Mouse (Mus musculus) MEL (cell line): ENCODE measurements around the gene Smco1. TPM values are rescaled to one million over a fixed set of nuclear protein-coding genes. Genes with fewer than 3 reads are reported as not detected.

Source experiments
- DNase-seq: peaks from one replicate; pipeline ENCODE4 v3.0.0; 2011; ENCODE audit warnings: low read depth, low spot score
- H3K27ac ChIP-seq: 2 replicates; pipeline ENCODE4 v1.5.1; 2012; ENCODE audit warnings: low read depth, mild to moderate bottlenecking, control low read depth, low read length, moderate library complexity; ENCODE audit not compliant: control insufficient read depth
- H3K27me3 ChIP-seq, 2 experiments: fragments of 150-350 bp in 1 of 2; sonication (generic) in 1 of 2; 2 replicates each; pipeline ENCODE4 v1.6.1; 2012; ENCODE audit warnings: low read length in 2 of 2, mild to moderate bottlenecking in 2 of 2, improper control_type of control experiment in 1 of 2, moderate library complexity in 1 of 2; ENCODE audit not compliant: insufficient read depth in 2 of 2, control insufficient read depth in 1 of 2
- H3K36me3 ChIP-seq, 2 experiments: 2 replicates each; pipeline ENCODE4 v1.6.1; 2012 to 2014; ENCODE audit warnings: low read length in 2 of 2, improper control_type of control experiment in 1 of 2, inconsistent platforms in 1 of 2, mild to moderate bottlenecking in 1 of 2; ENCODE audit not compliant: insufficient read depth in 2 of 2, control insufficient read depth in 1 of 2
- H3K4me1 ChIP-seq, 2 experiments: fragments of 150-350 bp in 1 of 2; sonication (generic) in 1 of 2; 2 replicates each; pipeline ENCODE4 v1.6.1; 2012; ENCODE audit warnings: low read length in 2 of 2, improper control_type of control experiment in 1 of 2, mild to moderate bottlenecking in 1 of 2; ENCODE audit not compliant: insufficient read depth in 2 of 2, control insufficient read depth in 1 of 2
- H3K4me3 ChIP-seq, 2 experiments: fragments of 150-350 bp in 1 of 2; sonication (generic) in 1 of 2; 2 replicates each; pipeline ENCODE4 v1.5.1; 2012; ENCODE audit warnings: low read depth in 2 of 2, low read length in 2 of 2, mild to moderate bottlenecking in 2 of 2, moderate library complexity in 2 of 2, control low read depth in 1 of 2, improper control_type of control experiment in 1 of 2; ENCODE audit not compliant: control insufficient read depth in 1 of 2, insufficient read depth in 1 of 2
- H3K79me2 ChIP-seq: 2 replicates; pipeline ENCODE4 v1.6.1; 2012; ENCODE audit warnings: mild to moderate bottlenecking, low read length, moderate library complexity; ENCODE audit not compliant: control insufficient read depth, poor library complexity, insufficient read depth
- H3K9ac ChIP-seq: 2 replicates; pipeline ENCODE4 v1.6.1; 2012; ENCODE audit warnings: low read depth, mild to moderate bottlenecking, control low read depth, low read length, moderate library complexity; ENCODE audit not compliant: control insufficient read depth, poor library complexity, severe bottlenecking
- H3K9me3 ChIP-seq: fragments of 150-350 bp; sonication (generic); replicated peaks from 2 replicates; pipeline ENCODE4 v1.6.1; 2012; ENCODE audit warnings: mild to moderate bottlenecking, low read length, improper control_type of control experiment, moderate library complexity; ENCODE audit not compliant: insufficient read depth
- CHD1 ChIP-seq: IDR thresholded peaks from 2 replicates; pipeline ENCODE4 v1.6.1; 2012; ENCODE audit warnings: low read depth, mild to moderate bottlenecking, inconsistent platforms, low read length, improper control_type of control experiment
- CHD2 ChIP-seq: IDR thresholded peaks from 2 replicates; pipeline ENCODE4 v1.6.1; 2011; ENCODE audit warnings: low read length, improper control_type of control experiment
- CTCF ChIP-seq, 3 experiments: IDR thresholded peaks in 2 of 3; conservative IDR thresholded peaks in 1 of 3; 2 replicates each; pipeline ENCODE4 v1.5.1; 2011 to 2012; ENCODE audit warnings: low read length in 3 of 3, low read depth in 2 of 3, mild to moderate bottlenecking in 2 of 3, improper control_type of control experiment in 1 of 3, inconsistent platforms in 1 of 3, mixed read lengths in 1 of 3, moderate library complexity in 1 of 3; ENCODE audit not compliant: control insufficient read depth in 1 of 3, insufficient read depth in 1 of 3, poor library complexity in 1 of 3, severe bottlenecking in 1 of 3
- E2F4 ChIP-seq: IDR thresholded peaks from 2 replicates; pipeline ENCODE4 v1.6.1; 2011; ENCODE audit warnings: low read depth, low read length, improper control_type of control experiment, borderline replicate concordance
- ELF1 ChIP-seq: IDR thresholded peaks from 2 replicates; pipeline ENCODE4 v1.6.1; 2014; ENCODE audit warnings: low read depth, mild to moderate bottlenecking, inconsistent platforms, low read length, improper control_type of control experiment, moderate library complexity
- EP300 ChIP-seq, 2 experiments: IDR thresholded peaks; 2 replicates each; pipeline ENCODE4 v1.6.1; 2011; ENCODE audit warnings: improper control_type of control experiment in 2 of 2, low read length in 2 of 2, low read depth in 1 of 2, mild to moderate bottlenecking in 1 of 2
- GATA1 ChIP-seq: IDR thresholded peaks from 2 replicates; pipeline ENCODE4 v1.6.1; 2011; ENCODE audit warnings: low read depth, low read length, improper control_type of control experiment
- KAT2A ChIP-seq: conservative IDR thresholded peaks from 2 replicates; pipeline ENCODE4 v1.6.1; 2012; ENCODE audit warnings: low read depth, low read length, improper control_type of control experiment, inconsistent platforms
- MAFK ChIP-seq: IDR thresholded peaks from 2 replicates; pipeline ENCODE4 v1.6.1; 2011; ENCODE audit warnings: low read depth, mild to moderate bottlenecking, low read length, improper control_type of control experiment, borderline replicate concordance
- MAZ ChIP-seq: IDR thresholded peaks from 2 replicates; pipeline ENCODE4 v1.6.1; 2012; ENCODE audit warnings: low read depth, mild to moderate bottlenecking, inconsistent platforms, low read length, improper control_type of control experiment
- MEF2A ChIP-seq: IDR thresholded peaks from 2 replicates; pipeline ENCODE4 v1.6.1; 2014; ENCODE audit warnings: low read depth, mild to moderate bottlenecking, inconsistent platforms, low read length, improper control_type of control experiment; ENCODE audit not compliant: poor library complexity, insufficient replicate concordance, severe bottlenecking; ENCODE audit errors: extremely low read depth
- MXI1 ChIP-seq: IDR thresholded peaks from 2 replicates; pipeline ENCODE4 v1.6.1; 2011; ENCODE audit warnings: mild to moderate bottlenecking, low read depth, low read length, improper control_type of control experiment
- MYB ChIP-seq: IDR thresholded peaks from 2 replicates; pipeline ENCODE4 v1.6.1; 2011; ENCODE audit warnings: mild to moderate bottlenecking, low read depth, low read length, improper control_type of control experiment
- MYC ChIP-seq: IDR thresholded peaks from 2 replicates; pipeline ENCODE4 v1.6.1; 2011; ENCODE audit warnings: low read depth, mild to moderate bottlenecking, low read length, improper control_type of control experiment, moderate library complexity
- SIN3A ChIP-seq: IDR thresholded peaks from 2 replicates; pipeline ENCODE4 v1.6.1; 2012; ENCODE audit warnings: low read length, improper control_type of control experiment, inconsistent platforms
- TAL1 ChIP-seq: IDR thresholded peaks from 2 replicates; pipeline ENCODE4 v1.6.1; 2012; ENCODE audit warnings: mild to moderate bottlenecking, inconsistent platforms, low read length, moderate library complexity, mixed read lengths
- TCF12 ChIP-seq: IDR thresholded peaks from 2 replicates; pipeline ENCODE4 v1.6.1; 2014; ENCODE audit warnings: low read depth, mild to moderate bottlenecking, inconsistent platforms, low read length, improper control_type of control experiment, moderate library complexity
- USF2 ChIP-seq, 2 experiments: IDR thresholded peaks; 2 replicates each; pipeline ENCODE4 v1.6.1; 2011 to 2012; ENCODE audit warnings: improper control_type of control experiment in 2 of 2, low read length in 2 of 2, borderline replicate concordance in 1 of 2, inconsistent platforms in 1 of 2, low read depth in 1 of 2, mild to moderate bottlenecking in 1 of 2; ENCODE audit not compliant: insufficient read depth in 1 of 2
- ZMIZ1 ChIP-seq: IDR thresholded peaks from 2 replicates; pipeline ENCODE4 v1.6.1; 2012; ENCODE audit warnings: low read depth, mild to moderate bottlenecking, inconsistent platforms, low read length, improper control_type of control experiment, moderate library complexity
- polyA plus RNA-seq, 2 experiments: library from polyadenylated mRNA; stranded (reverse) in 1 of 2; unstranded in 1 of 2; fragments of >175 nt in 1 of 2; fragments of >200 nt in 1 of 2; gene quantifications; 2 replicates each; pipeline versions ENCODE4 v1.2.1 to v1.2.4; 2012; ENCODE audit warnings: low replicate concordance in 2 of 2, low read depth in 1 of 2; ENCODE audit not compliant: insufficient read length in 2 of 2, insufficient read depth in 1 of 2, missing spikeins in 1 of 2
- total RNA-seq: library from RNA; depleted of rRNA; stranded (reverse); fragments of 300-350 nt; gene quantifications from 2 replicates; pipeline ENCODE4 v1.2.3, GENCODE M21; 2012; rRNA removed

Smco1 gene
- total RNA-seq (not detected in 2 replicates), polyA plus RNA-seq (not detected)

GRCm38 (mm10) chr16:32271291-32271690 lies at the start of gene Smco1:
TSS of gene Smco1 (plus strand) at chr16:32271468.
- Histone ChIP-seq H3K4me1 (no peaks in the 10 kb centered on the region; a peak in 1 of 4 replicates), H3K9ac (no peak within 1 kb of the TSS), H3K27me3 (no peaks in the 10 kb centered on the region), H3K79me2 (no peaks in the 10 kb centered on the region), H3K4me3 (no peak within 1 kb of the TSS), H3K9me3 (no peaks in the 10 kb centered on the region), H3K27ac (no peak within 1 kb of the TSS), H3K36me3 (peaks cover 0 to 4% of the 10 kb centered on the region in 2 experiments; a peak in 2 of 4 replicates)
- no peak for TF ChIP-seq MAZ
- TF ChIP-seq ZMIZ1 = no peak
- TF ChIP-seq TAL1 = no peak
- TF ChIP-seq MYB = no peak
- TF ChIP-seq ELF1 = no peak
- TF ChIP-seq CHD2 = no peak
- TF ChIP-seq KAT2A = no peak
- no peak for TF ChIP-seq USF2 (IDR thresholded peaks at IDR 0.05; ENCODE audit: borderline replicate concordance in 1 of 2, insufficient read depth in 1 of 2, low read depth in 1 of 2, low read length in 2 of 2)
- TF ChIP-seq E2F4 = no peak
- no peak for DNase-seq

- TF ChIP-seq EP300 (IDR thresholded peaks at IDR 0.05; ENCODE audit: low read depth in 1 of 2, low read length in 2 of 2) = peak in 1 of 2 experiments; percentile 27; a peak in 1 of 4 replicates
- TF ChIP-seq CHD1 = no peak
- TF ChIP-seq GATA1 = peak; percentile 72
Measured at GRCm38 (mm10) chr16:32221803-32222202, 49.5 kb upstream of the Smco1 start.

DNA sequence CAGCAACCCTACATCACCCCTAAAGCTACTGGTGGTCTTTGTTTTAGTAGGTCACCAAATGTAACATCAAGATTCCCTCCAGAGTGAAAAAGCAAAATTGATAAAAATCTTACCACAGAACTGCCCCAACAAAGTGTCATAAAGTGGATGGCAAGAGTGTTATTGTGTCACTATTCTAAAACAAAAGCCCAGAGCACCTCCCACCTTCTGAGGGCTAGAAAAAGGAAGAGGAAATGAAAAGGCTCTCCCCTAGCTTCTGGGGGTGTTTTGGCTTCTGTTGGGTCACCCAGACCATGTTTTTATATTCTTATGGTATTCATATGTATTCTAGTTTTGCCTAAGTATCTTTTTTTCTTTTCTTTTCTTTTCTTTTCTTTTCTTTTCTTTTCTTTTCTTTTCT lies 48.9 kb upstream of the Smco1 start:
- DNase-seq = peak; percentile 58
- H3K4me3 ChIP-seq = peak overlapping the region in 1 of 2 experiments; percentile 2; a peak in 1 of 4 replicates
- no peaks in the 10 kb centered on the region for H3K79me2 ChIP-seq
- H3K27me3 ChIP-seq = no peaks in the 10 kb centered on the region
- no peak overlapping the region for H3K9ac ChIP-seq
- peaks cover 7 to 8% of the 10 kb centered on the region in 2 experiments for H3K4me1 ChIP-seq
- no peaks in the 10 kb centered on the region for H3K9me3 ChIP-seq
- H3K27ac ChIP-seq = no peak overlapping the region
- H3K36me3 ChIP-seq = peaks cover 0 to 12% of the 10 kb centered on the region in 2 experiments; a peak in 2 of 4 replicates
- TF ChIP-seq MAFK (no peak), TCF12 (no peak), MXI1 (no peak), MEF2A (no peak), MYC (no peak), CTCF (IDR thresholded peaks at IDR 0.05 in 2 of 3, conservative IDR thresholded peaks at IDR 0.05 in 1 of 3; ENCODE audit: control insufficient read depth in 1 of 3, insufficient read depth in 1 of 3, low read depth in 2 of 3, low read length in 3 of 3, poor library complexity in 1 of 3, severe bottlenecking in 1 of 3) (no peak), SIN3A (no peak)
- TF ChIP-seq, all 39 proteins: peak for 0

More at GRCm38 (mm10) chr16:32221803-32222202, 49.5 kb upstream of the Smco1 start:
- peaks cover 0 to 12% of the 10 kb centered on the region in 2 experiments; a peak in 2 of 4 replicates for H3K36me3 ChIP-seq
- no peaks in the 10 kb centered on the region for H3K9me3 ChIP-seq
- DNase-seq = peak; percentile 65
- H3K4me3 ChIP-seq = no peak overlapping the region; a peak in 1 of 4 replicates
- H3K27ac ChIP-seq = no peak overlapping the region
- H3K4me1 ChIP-seq = peaks cover 7 to 8% of the 10 kb centered on the region in 2 experiments
- no peaks in the 10 kb centered on the region for H3K27me3 ChIP-seq
- H3K79me2 ChIP-seq = no peaks in the 10 kb centered on the region
- no peak overlapping the region for H3K9ac ChIP-seq
